Mouse (Mus musculus): Measurements from ENCODE around the gene Tmem132e.

DNA sequence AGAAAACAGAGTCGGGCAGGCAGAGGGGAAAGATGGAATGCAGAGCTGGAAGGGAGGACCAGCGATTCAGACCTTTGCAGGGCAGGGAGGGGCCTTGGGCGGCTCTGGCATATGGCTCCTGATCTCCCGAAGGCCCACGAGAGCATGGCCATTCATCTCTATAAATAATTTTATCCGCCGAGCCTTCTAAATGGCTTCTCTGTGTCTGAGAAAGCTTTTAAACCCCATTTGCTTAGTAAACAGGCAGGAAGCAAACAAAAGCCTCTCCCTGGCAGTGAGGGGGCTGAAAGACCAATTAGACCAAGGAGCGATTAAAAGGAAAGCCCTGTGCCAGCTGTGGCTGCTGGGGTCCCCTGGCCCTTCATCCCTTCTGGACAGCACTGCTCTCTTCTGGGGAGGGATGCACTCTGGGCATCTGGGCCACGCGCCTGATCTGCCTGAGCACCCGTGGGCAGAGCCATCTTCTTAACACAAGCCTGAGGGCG lies 84.5 kb downstream of the Tmem132e start:
- TF ChIP-seq CTCF (IDR thresholded peaks at IDR 0.05; ENCODE audit: control insufficient read depth, insufficient read depth, low read length) (no peak), POLR2A (IDR thresholded peaks at IDR 0.05; ENCODE audit: borderline replicate concordance, control insufficient read depth, low read depth, low read length) (no peak)

Data from bone marrow, adult 2 months (tissue).